Mouse (Mus musculus) kidney, adult 9 months (tissue): ENCODE measurements around the gene Tmem69.

ENCODE experiments used
- DNase-seq: peaks from one replicate; pipeline ENCODE4 v3.0.0; 2022

Tmem69 gene

DNA sequence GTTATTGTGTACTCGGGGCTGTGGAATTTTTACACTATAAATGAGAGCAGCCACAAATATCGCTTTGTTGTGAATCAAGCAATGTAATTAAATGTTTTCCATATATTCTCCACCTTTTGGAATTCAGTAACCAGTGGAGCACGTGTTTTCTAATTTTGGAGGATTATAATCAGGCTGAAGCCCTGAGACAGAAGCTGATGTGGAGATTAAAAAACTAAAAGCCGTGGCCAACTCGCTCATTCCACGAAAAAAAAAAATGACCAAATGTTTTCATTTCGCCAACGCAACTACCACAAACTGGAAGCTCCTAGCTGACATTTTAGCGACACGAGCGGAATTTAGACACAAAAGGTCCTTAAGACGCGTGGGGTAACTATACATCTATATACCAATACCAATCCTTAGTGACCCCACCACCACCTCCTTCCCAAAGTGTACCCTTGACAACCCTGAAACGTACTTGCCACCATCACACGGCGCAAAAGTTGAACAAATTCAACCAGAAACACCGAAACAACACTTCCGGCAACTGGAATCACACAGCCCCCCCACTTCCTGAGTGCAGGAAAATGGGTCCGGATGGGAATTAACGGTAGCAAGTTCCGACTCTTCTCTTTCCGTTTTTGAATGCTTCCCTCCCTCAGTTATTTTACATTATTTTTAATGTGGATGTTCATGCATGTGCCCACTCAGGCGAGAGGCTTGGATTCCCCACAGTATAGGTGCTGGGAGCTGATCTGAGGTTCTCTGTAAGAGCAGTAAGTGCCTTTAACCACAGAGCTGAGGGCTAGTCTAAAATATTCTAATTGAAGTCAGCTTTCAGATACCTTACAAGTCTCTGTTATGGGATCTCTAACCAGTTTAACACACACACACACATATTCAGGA is at the start of gene Tmem69:
Gene Tmem69, minus strand, starts transcription at position 524 of the 888 bp plus-strand sequence.
- peak; percentile 86 for DNase-seq

DNA sequence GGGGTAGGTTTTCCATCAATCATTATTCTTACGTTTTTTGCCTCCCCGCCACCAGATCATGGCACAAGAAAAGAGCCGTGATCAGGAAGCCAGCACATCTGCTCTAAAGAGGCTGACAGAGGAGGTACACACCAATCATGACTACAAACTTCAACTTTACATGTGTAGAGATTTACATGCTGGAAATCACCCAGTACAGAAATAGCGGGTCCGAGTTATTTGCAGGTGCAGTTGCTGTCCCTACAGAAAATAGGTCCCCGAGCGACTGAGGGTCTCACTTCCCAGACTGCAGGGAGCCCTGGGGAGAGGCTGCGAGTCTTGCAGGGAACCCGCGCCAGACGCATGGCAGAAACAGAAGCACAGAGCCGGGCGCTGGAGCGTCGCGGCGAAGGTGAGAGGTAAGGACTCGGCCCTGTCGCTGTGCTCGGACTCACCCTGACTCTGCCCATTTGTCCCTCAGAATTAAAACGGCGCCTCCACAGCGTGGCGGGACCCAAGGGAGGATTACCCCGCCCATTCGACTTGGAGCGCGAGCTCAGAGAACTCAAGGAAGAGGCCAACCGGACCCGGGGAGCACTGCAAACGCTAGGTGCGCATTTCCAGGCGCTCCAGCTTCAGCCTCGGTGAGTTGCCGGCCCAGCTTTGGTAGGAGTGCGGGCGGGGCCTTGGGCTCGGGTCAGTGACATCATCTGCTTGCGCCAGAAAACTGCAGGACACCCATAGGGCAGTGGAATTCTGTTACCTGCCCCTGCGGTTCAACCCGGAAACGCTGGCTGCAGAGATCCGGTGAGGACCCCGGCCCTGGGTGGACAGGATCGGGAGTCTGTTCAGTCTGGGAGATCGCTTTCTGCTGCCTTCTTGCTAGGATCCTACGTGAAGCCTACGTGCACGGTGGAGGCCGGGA is 41.5 kb upstream of the Tmem69 start:
- DNase-seq, result peak; percentile 95

DNA sequence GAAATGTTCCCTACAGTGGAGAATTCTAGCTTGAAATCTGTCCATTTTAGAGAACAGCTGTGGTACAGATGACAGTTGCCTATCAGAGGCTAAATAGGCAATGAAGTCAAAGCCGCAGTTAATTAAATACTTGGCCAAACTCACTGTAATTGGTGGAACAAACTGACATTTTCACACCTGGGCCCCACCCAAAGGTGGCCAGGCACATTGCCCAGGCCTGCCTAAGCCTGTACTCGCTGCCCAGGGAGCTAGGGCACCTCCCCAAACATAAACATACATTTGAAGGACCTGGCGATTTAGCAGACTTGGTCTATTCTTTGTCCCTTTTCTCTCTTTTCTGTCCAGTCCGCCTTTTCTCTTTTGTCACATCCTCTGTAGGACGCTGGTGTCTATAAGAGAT is 40.6 kb upstream of the Tmem69 start, which contains the start of gene Ccdc17:
Gene Ccdc17, plus strand, starts transcription at position 276 of the 400 bp plus-strand sequence.
- DNase-seq, result peak; percentile 16

DNA sequence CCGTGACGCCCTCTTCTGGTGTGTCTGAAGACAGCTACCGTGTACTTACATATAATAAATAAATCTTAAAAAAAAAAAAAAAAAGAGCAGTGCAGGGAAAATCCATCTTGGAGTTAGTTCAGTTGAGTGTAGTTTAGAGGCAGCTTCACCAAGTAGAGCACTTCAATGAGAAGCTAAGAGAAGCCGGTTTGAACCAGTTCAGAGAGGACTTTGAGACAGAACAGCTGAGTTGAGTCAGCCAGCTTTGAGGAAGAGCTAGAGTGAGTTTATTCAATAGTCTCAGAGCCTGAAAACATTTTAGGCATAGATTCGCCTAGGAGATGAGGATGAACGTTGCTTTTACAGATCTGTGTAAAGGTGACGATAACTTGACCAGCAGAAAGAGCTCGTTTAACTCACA is 40.1 kb upstream of the Tmem69 start:
- peak; percentile 29 for DNase-seq

DNA sequence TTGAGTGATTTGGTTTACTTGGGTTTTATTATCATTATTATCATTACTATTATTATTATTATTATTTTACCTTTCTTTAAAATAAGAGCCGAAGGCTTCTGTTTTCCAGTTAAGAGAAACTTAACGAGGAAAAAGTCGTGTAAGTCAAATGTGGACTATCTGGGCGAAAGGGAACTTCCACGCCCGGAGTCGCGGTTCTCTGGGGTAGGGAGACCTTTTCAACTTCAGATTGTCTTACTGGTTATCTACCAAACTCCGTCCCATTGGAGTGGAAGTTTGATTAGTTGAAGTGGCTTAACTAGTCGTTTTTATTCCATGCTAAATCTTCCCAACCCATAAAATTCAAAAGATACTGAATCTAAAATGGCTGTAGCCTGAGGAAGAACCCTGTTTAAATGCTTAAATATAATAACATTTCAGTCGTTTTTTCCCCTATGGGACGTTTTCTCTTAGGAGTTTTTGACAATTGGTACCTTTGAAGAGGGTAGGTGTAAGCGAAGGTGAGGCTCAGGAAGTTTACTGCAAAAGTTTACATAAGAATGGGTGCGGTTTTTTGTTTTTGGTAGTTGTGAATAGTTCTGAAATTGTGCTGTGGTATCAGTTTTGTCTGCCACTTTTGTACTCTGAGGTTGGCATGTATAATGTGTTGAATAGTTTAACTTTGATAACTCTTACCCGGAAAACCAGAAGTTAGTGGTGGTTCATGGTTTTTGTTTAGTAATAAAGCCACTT is 2.6 kb upstream of the Tmem69 start:
- no peak for DNase-seq

DNA sequence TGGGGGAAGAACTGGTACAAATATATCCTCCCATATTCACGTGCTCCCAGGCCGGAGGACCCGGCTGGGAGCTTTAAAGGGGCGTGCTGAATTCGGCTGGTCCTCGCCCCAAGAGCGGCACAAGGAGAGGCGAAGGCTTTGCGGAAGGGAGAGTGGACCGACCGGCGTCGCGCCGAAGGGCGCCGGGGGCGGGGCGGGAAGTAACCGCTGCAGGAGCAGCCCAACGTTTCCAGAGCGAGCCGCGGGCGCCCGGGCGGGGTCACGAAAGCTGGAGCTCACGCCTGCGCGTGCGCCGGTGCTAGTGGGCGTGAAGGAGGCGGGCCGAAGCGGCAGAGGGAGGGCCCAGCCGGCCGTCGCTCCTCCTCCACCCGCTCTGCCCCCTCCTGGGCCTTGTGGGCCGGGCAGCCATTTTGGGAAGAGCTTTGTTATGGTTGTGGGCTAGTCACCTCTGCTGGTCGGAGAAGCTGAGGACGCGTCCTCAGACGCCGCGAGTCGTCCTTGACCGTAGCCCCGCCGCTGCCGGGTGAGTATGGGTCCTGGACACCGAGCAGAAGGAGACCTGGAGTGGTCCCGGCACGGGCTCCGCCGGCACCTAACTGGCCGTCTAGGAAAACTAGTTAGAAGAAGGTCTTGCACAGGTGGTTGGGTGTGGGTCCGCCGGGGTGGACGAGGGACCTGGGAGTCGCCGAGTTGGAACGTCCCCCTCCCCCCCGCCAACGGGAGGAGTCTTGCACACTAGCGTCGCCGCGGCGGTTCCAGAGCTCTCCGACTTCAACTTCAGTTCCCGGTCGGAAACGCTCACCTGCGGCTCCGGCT is 1.8 kb upstream of the Tmem69 start, which contains the start of gene Gpbp1l1:
Gene Gpbp1l1, plus strand, starts transcription at position 353 of the 816 bp plus-strand sequence.
- DNase-seq, result peak; percentile 98

DNA sequence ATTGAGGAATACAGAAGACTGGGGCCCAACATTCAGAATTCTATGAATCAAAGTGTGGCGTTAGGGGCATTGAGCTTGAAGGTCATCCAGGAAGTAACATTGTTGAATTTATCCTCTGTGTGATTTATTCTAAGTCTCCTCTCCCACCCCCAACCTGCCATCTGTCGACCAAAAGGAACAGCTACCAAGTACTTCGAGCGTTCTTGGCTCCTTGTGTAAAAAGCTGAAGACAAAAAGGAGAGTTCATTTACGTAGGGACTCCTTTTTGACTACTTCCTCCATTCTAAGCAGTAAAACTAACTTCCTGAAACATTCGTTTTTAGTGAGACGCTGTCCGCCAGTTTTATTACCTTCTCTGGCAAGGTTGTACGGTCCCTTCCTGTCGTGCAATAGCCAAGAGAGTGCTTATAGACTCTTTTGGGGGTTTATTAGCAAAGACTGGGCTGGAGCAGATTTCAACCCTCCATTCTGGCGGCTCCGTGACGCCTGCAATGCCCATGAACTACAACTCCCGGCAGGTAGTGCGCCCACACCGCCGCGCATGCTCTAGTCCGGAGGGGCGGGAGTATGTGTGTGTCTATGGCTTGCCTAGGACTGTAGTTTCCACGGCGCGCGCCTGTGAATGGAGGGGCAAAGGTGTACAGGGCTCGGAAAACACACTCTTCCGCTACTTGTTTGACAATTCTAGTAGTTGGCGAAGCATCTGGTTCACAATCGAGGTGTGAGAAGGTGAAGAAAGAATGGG is 997 bp upstream of the Tmem69 start:
- DNase-seq, result peak; percentile 97

DNA sequence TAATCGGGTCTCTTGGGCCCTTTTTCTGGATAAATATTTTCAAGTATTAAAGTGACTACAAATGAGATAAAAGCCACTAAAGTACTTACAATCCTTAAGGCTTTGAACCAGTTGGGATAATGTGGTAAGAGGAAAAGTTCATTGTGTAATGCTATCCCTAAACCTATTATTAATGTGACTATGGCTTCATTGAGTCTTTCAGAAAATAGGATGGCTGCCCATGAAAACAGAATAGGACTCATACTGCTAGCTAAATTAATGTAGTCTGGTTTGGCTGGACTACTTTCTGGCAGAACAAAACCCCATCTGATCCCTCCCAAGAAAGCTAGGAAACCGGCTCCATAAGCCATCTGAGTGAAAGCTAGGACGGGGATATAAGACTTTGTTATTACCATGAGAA is 2.7 kb downstream of the Tmem69 start:
- no peak for DNase-seq

DNA sequence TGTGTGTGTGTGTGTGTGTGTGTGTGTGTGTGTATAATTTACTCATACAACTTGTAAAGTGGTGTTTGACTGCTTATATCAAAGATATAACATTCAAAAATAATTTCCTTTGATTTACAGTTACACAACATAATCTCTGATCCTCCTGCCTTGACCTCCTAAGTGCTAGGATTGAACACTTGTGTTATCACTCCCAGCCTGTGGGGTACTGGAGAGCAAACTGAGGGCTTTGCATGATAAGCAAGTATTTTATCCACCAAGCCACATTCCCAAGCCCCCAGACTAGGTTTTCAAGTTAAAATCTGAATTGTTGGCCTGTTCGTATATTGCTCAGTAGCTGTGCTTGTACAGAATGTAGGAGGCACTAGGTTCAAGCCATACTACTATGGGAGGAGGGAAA is 5.3 kb downstream of the Tmem69 start:
- DNase-seq, result no peak

DNA sequence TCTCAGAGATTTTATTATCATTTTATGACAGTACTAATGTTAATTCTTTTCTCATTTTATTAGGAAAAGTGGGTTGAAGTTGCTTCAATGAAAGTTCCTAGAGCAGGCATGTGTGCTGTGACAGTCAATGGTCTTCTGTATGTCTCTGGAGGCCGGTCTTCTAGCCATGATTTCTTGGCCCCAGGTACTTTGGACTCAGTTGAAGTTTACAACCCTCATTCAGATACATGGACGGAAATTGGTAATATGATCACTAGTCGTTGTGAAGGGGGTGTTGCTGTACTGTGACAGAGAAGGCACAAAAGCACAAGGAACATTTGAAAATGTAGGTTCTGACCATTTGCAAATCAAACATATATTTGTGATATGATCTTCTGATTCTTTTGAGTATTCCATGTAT is 18.0 kb downstream of the Tmem69 start:
- no peak for DNase-seq

DNA sequence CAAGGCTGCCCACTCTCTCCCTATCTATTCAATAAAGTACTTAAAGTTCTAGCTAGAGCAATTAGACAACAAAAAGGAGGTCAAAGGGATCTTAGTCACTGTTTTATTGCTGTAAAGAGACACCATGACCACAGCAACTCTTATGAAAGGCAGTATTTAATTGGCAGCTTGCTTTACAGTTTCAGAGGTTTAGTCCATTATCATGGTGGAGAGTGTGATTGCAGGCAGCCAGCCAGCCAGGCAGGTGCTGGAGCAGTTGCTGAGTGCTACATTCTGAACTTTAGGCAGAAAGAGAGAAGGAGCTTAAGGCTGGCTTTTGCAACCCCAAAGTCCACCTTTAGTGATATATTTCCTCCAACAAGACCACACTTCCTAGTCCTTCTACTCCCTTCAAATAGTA is 19.4 kb downstream of the Tmem69 start:
- no peak for DNase-seq

DNA sequence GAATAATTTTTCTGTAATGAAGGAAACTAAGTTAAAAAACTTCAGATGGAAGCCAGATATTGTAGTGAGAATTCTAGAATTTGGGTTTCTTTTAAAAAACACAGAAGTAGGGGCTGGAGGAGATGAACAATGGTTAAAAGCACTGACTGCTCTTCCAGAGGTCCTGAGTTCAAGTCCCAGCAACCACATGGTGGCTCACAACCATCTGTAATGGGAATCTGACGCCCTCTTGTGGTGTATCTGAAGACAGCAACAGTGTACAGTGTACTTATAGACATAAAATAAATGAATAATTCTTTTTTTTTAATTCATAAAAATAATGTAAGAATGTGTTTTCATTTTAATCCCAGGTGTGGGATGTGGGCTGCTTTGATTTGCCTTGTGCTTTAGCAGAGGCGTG is 24.6 kb downstream of the Tmem69 start:
- no peak for DNase-seq

DNA sequence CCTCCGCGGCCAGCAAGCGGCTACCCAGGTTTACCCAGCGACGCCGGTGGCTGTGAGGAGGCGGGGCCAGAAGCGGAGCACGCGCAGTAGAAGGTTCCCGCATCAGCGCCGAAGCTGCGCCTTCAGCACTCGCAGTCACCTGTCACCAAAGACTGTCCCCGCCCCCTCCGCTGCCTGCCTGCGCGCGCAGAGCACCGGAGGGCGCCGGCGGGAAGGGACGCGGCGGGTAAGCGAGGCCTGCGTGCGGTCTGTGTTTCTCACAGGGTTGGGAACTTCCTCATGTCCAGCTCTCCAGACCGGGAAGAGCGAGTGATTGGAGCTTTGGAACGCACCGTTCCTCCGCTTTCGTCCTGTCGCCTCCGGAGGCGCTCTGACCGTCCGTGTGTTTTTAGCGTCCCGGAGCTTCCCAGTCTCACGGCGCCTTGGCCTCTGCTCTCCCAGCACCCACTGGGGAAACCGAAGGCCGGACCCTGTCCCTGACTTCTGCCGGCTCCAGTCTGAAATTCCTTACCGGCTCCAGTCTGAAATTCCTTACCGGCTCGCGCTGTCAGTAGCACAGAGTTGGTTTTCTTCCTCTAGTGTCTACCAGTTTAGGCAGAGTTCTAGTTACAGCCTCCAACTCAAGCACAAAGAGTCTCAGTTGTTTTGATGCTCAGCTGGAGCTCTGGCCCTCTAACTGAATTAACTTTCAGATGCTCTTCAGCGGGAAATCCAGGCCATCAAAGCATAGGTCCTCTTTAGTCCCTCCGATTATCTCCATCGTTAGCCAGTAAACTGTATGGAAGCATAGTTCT is 48.1 kb downstream of the Tmem69 start, which contains the start of gene Ipp:
Gene Ipp, plus strand, starts transcription at position 125 of the 794 bp plus-strand sequence.
- peak; percentile 97 for DNase-seq

DNA sequence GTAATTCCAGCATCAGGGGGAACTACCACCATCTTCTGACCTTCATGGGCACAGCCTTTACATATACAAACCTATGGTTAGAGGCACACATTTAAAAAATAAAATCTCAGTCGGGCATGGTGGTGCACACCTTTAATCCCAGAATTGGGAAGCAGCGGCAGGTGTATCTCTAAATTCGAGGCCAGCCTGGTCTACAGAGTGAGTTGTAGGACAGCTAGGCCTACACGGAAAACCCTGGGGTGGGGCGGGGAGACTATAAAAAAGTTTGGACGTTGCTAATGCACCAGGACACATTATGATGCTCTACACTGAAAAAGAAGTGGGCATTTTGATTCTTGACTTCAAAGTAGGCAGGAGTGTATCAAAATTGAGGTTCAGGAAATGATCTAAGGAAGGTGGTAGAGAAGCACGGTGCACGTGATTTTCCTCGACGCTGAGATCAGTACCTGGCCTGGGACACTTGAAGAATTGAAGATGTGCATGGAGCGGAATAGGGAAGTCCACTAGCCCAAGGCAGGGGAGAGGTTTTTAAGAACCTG is 48.8 kb downstream of the Tmem69 start:
- DNase-seq, result no peak
